Mouse (Mus musculus) midbrain, embryonic 12.5 days (tissue): ENCODE data around the gene Helz2. TPM values are rescaled to one million over a fixed set of nuclear protein-coding genes. Genes with fewer than 3 reads are reported as not detected.
A peak's percentile ranks its signal among the peaks of the same experiment; 100 is the strongest.

Experiments
- ATAC-seq: fragments of 200-750 bp; cut with Nextera tagmentation; 2 replicates; pipeline ENCODE4 v1.8.0; 2017; ENCODE audit warnings: low read depth, moderate TSS enrichment, moderate library complexity; ENCODE audit not compliant: low FRiP score
- H3K27ac ChIP-seq: fragments of 300-500 bp; sonication (generic); replicated peaks from 2 replicates; pipeline ENCODE4 v1.5.1; 2016; ENCODE audit warnings: mild to moderate bottlenecking
- H3K27me3 ChIP-seq: fragments of 300-500 bp; sonication (generic); 2 replicates; pipeline ENCODE4 v1.6.1; 2016; ENCODE audit warnings: mild to moderate bottlenecking
- H3K36me3 ChIP-seq: fragments of 300-500 bp; sonication (generic); 2 replicates; pipeline ENCODE4 v1.6.1; 2016
- H3K4me1 ChIP-seq: fragments of 300-500 bp; sonication (generic); 2 replicates; pipeline ENCODE4 v1.6.1; 2016
- H3K4me2 ChIP-seq: fragments of 300-500 bp; sonication (generic); replicated peaks from 2 replicates; pipeline ENCODE4 v1.6.1; 2016; ENCODE audit warnings: mild to moderate bottlenecking, moderate library complexity
- H3K4me3 ChIP-seq: fragments of 300-500 bp; sonication (generic); 2 replicates; pipeline ENCODE4 v1.5.1; 2016; ENCODE audit warnings: mild to moderate bottlenecking
- H3K9ac ChIP-seq: fragments of 300-500 bp; sonication (generic); replicated peaks from 2 replicates; pipeline ENCODE4 v1.6.1; 2016; ENCODE audit warnings: mild to moderate bottlenecking, moderate library complexity
- H3K9me3 ChIP-seq: fragments of 300-500 bp; sonication (generic); 2 replicates; pipeline ENCODE4 v1.6.1; 2016; ENCODE audit warnings: mild to moderate bottlenecking
- WGBS: fragments of 180-500 bp; shearing (Covaris S2); methylation state at CpG from one replicate; pipeline ENCODE4 v1.1.7; 2016; 5-methylcytosine and 5-hydroxymethylcytosine counted together
- polyA plus RNA-seq: library from polyadenylated mRNA; unstranded; fragments of >200 nt; fragmentation: Nextera tagmentation; extraction: Ambion mirVana; gene quantifications from 2 replicates; pipeline ENCODE4 v1.2.1, GENCODE M21; 2016

Helz2 gene
- polyA plus RNA-seq, 1 experiment from 2014 or later, result 0.55 TPM

- no peak for ATAC-seq
- H3K4me2 ChIP-seq, result peak overlapping the region; percentile 64
- no peaks in the 10 kb centered on the region for H3K9me3 ChIP-seq
- 68% methylated on average over 2 of the region's 2 CpGs for WGBS
- H3K4me3 ChIP-seq, result peak overlapping the region; percentile 72
- H3K4me1 ChIP-seq, result peaks cover 13% of the 10 kb centered on the region
- peaks cover 14% of the 10 kb centered on the region; the same call in 1 of the 2 replicates for H3K36me3 ChIP-seq
- peak overlapping the region; percentile 93; the same call in 1 of the 2 replicates for H3K27ac ChIP-seq
- peaks cover 8% of the 10 kb centered on the region; the same call in 1 of the 2 replicates for H3K27me3 ChIP-seq
- H3K9ac ChIP-seq, result 0 out of 2 replicates have a peak overlapping the region, but pooled peaks have one; percentile 11
These were observed 53.1 kb downstream of the Helz2 start for GRCm38 (mm10) chr2:181188681-181189080.

DNA sequence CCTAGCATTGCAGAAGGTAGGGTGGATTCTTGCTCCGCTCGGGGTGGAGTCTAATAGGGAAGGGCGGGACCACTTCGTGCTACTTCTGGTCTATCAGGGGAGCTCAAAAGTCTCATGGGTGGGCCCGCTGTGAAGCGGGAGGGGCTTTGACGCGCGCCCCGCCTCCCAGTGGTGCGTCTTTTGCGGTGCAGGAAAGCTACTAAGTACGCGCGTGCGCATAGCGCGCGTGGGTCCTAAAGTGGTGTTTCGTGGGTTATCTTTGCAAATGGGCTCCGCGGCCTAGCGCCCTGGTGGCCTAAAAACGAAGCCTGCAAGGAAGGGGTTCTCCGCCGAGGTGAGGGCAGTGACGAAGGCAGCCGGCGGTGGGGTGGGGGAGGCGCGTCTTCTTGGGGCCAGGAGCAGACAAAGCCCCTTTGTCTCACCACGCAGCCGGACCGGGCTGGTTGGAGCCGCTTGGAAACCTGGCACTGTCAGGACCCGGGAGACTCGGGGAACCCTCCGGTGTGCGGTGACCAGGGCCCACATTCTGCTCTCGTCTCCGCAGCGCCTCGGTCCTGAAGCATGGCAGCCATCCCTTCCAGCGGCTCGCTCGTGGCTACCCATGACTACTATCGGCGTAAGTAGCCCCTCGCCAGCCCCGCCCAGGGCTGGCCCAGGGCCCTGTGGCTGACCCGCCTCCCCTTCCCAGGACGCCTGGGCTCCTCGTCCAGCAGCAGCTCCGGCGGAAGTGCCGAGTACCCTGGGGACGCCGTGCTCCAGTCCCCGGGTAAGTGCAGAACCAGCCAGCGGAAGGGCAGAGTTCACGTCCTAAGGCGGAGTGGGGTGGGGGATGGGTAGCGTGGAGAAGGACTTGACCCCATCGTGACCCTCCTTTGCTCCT is 54.5 kb downstream of the Helz2 start, which contains the start of gene Ppdpf:
Gene Ppdpf, plus strand, starts transcription at position 127 of the 880 bp plus-strand sequence.
- under 1% methylated on average over 56 of the region's 64 CpGs for WGBS
- Histone ChIP-seq H3K4me3 (peak within 1 kb of the TSS; percentile 72), H3K36me3 (peaks cover 14% of the 10 kb centered on the region; the same call in 1 of the 2 replicates), H3K9me3 (no peaks in the 10 kb centered on the region), H3K9ac (peak within 1 kb of the TSS; percentile 93), H3K4me2 (peak within 1 kb of the TSS; percentile 64), H3K4me1 (peaks cover 13% of the 10 kb centered on the region), H3K27me3 (peaks cover 8% of the 10 kb centered on the region; the same call in 1 of the 2 replicates), H3K27ac (peak within 1 kb of the TSS; percentile 93)
- ATAC-seq, result peak; percentile 91

- Histone ChIP-seq H3K4me2 (peak overlapping the region; percentile 64), H3K27me3 (peaks cover 8% of the 10 kb centered on the region; the same call in 1 of the 2 replicates), H3K36me3 (peaks cover 14% of the 10 kb centered on the region; the same call in 1 of the 2 replicates), H3K4me1 (peaks cover 13% of the 10 kb centered on the region), H3K4me3 (peak overlapping the region; percentile 72), H3K9ac (peak overlapping the region; percentile 93), H3K9me3 (no peaks in the 10 kb centered on the region), H3K27ac (peak overlapping the region; percentile 93)
- whole genome bisulfite sequencing, result under 1% methylated on average over 14 of the region's 14 CpGs
- peak; percentile 73 for ATAC-seq
These were observed 55.2 kb downstream of the Helz2 start for GRCm38 (mm10) chr2:181186635-181187034.

GRCm38 (mm10) chr2:181180898-181181297 is 60.9 kb downstream of the Helz2 start:
- no peak for ATAC-seq
- WGBS, result 79% methylated on average over 6 of the region's 6 CpGs

DNA sequence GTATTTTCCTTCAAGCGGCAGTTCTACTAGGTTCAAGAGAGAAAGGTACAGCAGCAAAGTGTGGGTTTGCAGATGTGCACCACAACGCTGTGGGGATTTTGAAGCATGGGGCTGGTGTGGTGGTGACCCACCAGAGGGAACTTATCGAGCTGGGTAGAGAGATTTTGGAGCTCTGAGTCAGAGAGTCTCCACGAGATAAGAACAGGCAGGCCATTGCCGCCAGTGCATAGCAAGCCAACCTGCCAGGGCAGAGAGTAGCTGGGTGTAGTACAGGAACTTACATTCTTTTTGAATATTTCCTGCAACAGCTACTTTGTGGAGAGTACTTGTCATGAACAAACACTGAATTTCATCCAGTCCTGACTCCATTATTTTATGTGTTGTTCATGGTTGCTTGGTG is 63.4 kb downstream of the Helz2 start:
- Histone ChIP-seq H3K9ac (no peak overlapping the region), H3K4me2 (no peak overlapping the region), H3K9me3 (no peaks in the 10 kb centered on the region), H3K4me3 (no peak overlapping the region), H3K36me3 (no peaks in the 10 kb centered on the region), H3K27ac (no peak overlapping the region), H3K27me3 (no peaks in the 10 kb centered on the region), H3K4me1 (no peaks in the 10 kb centered on the region)
- WGBS, result 87% methylated on average over 5 of the region's 5 CpGs
- ATAC-seq, result no peak

More at GRCm38 (mm10) chr2:181180898-181181297, 60.9 kb downstream of the Helz2 start:
- Histone ChIP-seq H3K4me3 (no peak overlapping the region), H3K4me2 (no peak overlapping the region), H3K27ac (no peak overlapping the region), H3K27me3 (peaks cover 8% of the 10 kb centered on the region; the same call in 1 of the 2 replicates), H3K36me3 (no peaks in the 10 kb centered on the region), H3K9ac (no peak overlapping the region), H3K4me1 (no peaks in the 10 kb centered on the region), H3K9me3 (no peaks in the 10 kb centered on the region)

GRCm38 (mm10) chr2:181178015-181178414 is 63.8 kb downstream of the Helz2 start:
- no peaks in the 10 kb centered on the region for H3K4me1 ChIP-seq
- WGBS, result 79% methylated on average over 3 of the region's 3 CpGs
- H3K27me3 ChIP-seq, result no peaks in the 10 kb centered on the region
- H3K36me3 ChIP-seq, result no peaks in the 10 kb centered on the region
- H3K27ac ChIP-seq, result no peak overlapping the region
- no peak overlapping the region for H3K9ac ChIP-seq
- ATAC-seq, result no peak
- no peaks in the 10 kb centered on the region for H3K9me3 ChIP-seq
- no peak overlapping the region for H3K4me2 ChIP-seq
- H3K4me3 ChIP-seq, result no peak overlapping the region

Other genes starting within 250 kb of the Helz2 start
- gene Chrna4, start 198.5 kb downstream of the Helz2 start, polyA plus RNA-seq, result 43.2 and 44.3 TPM in 2 replicates
- 30.7 and 34.3 TPM in 2 replicates for gene Kcnq2, start 106.7 kb downstream of the Helz2 start, polyA plus RNA-seq
- gene Eef1a2, start 85.0 kb downstream of the Helz2 start, polyA plus RNA-seq, result 1.4 and 1.6 TPM in 2 replicates
- gene Ppdpf, start 54.8 kb downstream of the Helz2 start, polyA plus RNA-seq, result 423 and 462 TPM in 2 replicates
- not detected in 2 replicates for gene Ptk6, start 39.2 kb downstream of the Helz2 start, polyA plus RNA-seq
- 0.15 TPM in 1 of 2 replicates, not detected in the other for gene Srms, start 28.8 kb downstream of the Helz2 start, polyA plus RNA-seq
- 0.15 and 0.20 TPM in 2 replicates for gene Fndc11, start 22.0 kb downstream of the Helz2 start, polyA plus RNA-seq
- gene Gmeb2, start 46.0 kb upstream of the Helz2 start, polyA plus RNA-seq, result 23.4 and 23.9 TPM in 2 replicates
- gene Stmn3, start 72.5 kb upstream of the Helz2 start, polyA plus RNA-seq, result 443 and 455 TPM in 2 replicates
- 54.2 and 55.3 TPM in 2 replicates for gene Rtel1, start 77.7 kb upstream of the Helz2 start, polyA plus RNA-seq
- gene Zgpat, start 122.9 kb upstream of the Helz2 start, polyA plus RNA-seq, result 69.4 and 75.0 TPM in 2 replicates
- 84.0 and 84.2 TPM in 2 replicates for gene Arfrp1, start 123.4 kb upstream of the Helz2 start, polyA plus RNA-seq
- gene Lime1, start 138.1 kb upstream of the Helz2 start, polyA plus RNA-seq, result 36.2 and 40.3 TPM in 2 replicates
- 22.2 and 24.6 TPM in 2 replicates for gene Zbtb46, start 217.4 kb upstream of the Helz2 start, polyA plus RNA-seq